Mouse (Mus musculus): ENCODE results near the gene Reln.

- TF ChIP-seq MAX (IDR thresholded peaks at IDR 0.05; ENCODE audit: low read depth), result no peak
- TF ChIP-seq POLR2A (IDR thresholded peaks at IDR 0.05; ENCODE audit: insufficient read length, low read depth), result no peak
- TF ChIP-seq USF1 (IDR thresholded peaks at IDR 0.05; ENCODE audit: low read depth), result no peak
- no peak for TF ChIP-seq POLR2AphosphoS2 (IDR thresholded peaks at IDR 0.05; ENCODE audit: insufficient read length, low read depth)
- no peak for TF ChIP-seq SRF (IDR thresholded peaks at IDR 0.05; ENCODE audit: control insufficient read depth, insufficient read length, low read depth)
- no peak for TF ChIP-seq MYOD1 (IDR thresholded peaks at IDR 0.05; ENCODE audit: control insufficient read depth in 1 of 3, insufficient read length in 2 of 3, low read depth in 2 of 3)
These were observed 285.3 kb downstream of the Reln start for GRCm38 (mm10) chr5:22059251-22059650.
